Mouse (Mus musculus) MEL-GATA-1-ER (cell line): ENCODE data around the gene Kbtbd7.
"Not testable (repeated sequence)": the region's sequence is repeated elsewhere in the genome, so short reads cannot be mapped to it uniquely, and the experiment has no call there.

Experiments
- DNase-seq: peaks from one replicate; pipeline ENCODE4 v3.0.0-alpha.2; 2012; ENCODE audit warnings: low read depth; ENCODE audit errors: extremely low read depth

The Kbtbd7 gene

DNA sequence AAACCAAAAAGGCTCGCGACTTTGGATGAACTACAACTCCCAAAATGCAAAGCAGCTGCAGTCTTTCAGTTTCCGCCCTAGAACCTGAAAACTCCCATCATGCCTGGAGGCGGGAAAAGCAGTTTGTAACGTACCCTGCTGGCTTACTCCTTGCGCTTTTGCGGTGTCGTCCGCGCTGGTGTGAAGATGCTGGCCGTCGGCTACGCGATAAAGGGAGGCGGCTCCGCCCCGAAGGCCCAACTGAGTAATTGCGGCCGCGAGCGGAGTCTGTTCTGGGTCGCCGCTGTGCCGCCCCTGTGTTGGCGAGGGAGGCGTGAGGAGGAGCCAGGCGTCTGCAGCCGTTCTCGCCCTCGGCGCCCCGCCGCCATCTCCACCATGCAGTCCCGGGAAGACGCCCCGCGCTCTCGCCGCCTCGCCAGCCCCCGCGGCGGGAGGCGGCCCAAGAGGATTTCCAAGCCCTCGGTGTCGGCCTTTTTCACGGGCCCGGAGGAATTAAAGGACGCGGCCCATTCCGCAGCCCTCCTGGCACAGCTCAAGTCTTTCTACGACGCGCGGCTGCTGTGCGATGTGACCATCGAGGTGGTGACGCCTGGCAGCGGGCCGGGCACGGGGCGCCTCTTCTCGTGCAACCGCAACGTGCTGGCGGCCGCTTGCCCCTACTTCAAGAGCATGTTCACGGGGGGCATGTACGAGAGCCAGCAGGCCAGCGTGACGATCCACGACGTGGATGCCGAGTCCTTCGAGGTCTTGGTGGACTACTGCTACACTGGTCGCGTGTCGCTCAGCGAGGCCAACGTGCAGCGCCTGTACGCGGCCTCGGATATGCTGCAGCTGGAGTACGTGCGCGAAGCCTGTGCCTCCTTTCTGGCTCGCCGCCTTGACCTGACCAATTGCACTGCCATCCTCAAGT is 25.6 kb downstream of the Kbtbd7 start, which contains the start of gene Kbtbd6:
TSS of gene Kbtbd6 (plus strand) at position 155 of the 910 bp plus-strand sequence.
- not testable (repeated sequence) for DNase-seq

DNA sequence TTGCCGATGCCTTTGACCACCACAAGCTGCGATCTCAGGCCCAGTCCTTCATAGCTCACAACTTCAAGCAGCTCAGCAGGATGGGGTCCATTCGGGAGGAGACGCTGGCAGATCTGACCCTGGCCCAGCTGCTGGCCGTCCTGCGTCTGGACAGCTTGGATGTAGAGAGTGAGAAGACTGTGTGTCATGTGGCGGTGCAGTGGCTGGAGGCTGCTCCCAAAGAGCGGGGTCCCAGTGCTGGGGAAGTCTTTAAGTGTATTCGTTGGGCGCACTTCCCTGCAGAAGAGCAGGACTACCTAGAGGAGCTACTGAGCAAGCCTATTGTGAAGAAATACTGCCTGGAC is 26.3 kb downstream of the Kbtbd7 start:
- not testable (repeated sequence) for DNase-seq

DNA sequence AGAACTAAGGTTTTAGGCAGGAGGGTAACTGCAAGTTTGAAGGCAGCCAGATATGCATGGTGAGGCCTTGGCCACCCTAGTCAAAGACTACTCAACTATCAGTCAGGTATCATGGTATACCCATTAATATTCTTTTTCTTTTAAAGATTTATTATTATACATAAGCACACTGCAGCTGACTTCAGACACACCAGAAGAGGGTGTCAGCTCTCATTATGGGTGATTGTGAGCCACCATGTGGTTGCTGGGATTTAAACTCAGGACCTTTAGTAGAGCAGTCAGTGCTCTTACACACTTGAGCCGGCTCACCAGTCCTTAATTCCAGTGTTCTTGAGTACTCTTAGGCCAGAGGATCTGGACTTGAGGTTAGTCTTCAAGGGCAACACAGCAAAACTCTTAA is 34.1 kb downstream of the Kbtbd7 start:
- DNase-seq, result no peak

DNA sequence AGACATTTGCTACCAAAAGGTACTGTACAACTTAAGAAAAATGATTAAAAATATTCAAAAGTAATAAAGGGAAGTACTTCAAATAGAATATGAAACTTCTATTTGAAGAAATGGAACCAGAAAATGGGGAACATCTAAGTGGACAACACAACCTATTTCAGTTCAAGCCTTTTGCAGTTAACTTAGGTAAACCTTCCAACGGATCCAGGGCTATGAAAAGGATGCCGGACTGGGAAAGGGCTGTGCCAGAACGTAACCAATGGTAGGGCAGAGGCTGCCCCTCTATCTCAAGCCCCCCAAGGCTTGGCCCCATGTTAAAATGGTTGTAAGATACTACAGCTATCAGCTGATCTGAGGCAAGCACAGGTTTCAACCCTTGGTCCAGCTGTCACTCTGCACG is 34.7 kb downstream of the Kbtbd7 start:
- DNase-seq, result no peak

DNA sequence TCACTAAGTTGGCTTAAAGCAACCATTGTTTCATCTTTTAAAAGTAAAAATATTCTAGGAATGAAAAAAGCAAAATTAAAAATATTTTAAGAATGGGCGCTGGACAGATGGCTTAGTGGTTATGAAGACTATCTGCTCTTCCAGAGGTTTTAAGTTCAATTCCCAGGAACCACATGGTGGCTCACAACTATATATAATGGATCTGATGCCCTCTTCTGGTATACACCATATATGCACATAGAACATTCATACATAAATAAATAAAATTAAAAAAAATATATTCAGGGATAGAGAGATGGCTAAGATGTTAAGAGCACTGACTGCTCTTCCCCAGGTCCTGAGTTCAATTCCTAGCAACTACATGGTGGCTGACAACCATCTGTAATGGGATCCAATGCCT is 39.3 kb downstream of the Kbtbd7 start:
- DNase-seq, result no peak

DNA sequence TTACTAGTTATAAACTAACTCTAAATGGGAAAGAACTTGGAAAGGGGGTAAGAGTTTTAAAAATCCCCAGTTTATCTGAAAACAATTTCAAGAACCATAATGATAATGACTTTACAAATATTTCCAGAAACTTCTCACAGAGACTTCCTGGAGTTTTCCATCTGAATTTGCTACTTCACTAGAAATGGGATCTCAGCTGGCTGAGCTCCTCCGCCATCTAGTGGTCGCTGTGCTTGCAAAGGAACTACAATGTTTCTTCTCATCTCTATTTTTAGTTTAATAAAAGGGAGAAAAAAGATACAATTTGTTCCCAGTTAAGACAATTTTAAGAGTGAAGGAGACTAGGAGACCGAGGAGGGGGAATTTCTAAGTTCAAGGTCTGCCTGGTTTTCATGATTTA is 41.3 kb downstream of the Kbtbd7 start:
- no peak for DNase-seq

DNA sequence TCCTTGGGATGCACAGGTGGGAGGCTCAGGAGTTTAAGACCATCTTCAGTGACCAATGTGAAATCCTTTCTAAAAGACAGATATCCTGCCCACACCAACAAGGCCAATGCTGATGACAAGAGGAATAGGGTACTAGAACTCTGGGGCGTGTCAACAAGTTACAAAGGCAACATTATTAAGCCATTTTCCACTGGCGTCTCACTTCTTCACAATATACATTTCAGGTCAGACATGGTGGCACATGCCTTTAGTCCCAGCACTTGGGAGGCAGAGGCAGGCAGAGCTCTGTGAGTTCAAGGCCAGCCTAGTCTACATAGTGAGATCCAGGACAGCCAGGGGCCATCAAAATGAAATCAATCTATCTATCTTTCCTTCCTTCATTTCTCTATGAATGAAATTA is 47.1 kb downstream of the Kbtbd7 start:
- DNase-seq, result no peak
